Mouse (Mus musculus) hindbrain, embryonic 15.5 days (tissue): Measurements from ENCODE around the gene Cab39l. TPM values are rescaled to one million over a fixed set of nuclear protein-coding genes. Genes with fewer than 3 reads are reported as not detected.
"Not testable (repeated sequence)": the region's sequence is repeated elsewhere in the genome, so short reads cannot be mapped to it uniquely, and the experiment has no call there.

Source experiments
- ATAC-seq: fragments of 200-750 bp; cut with Nextera tagmentation; 2 replicates; pipeline ENCODE4 v1.8.0; 2017; ENCODE audit warnings: low read depth, moderate number of reproducible peaks, moderate TSS enrichment; ENCODE audit not compliant: low FRiP score
- H3K27ac ChIP-seq: fragments of 300-500 bp; sonication (generic); replicated peaks from 2 replicates; pipeline ENCODE4 v1.5.1; 2015; ENCODE audit warnings: mild to moderate bottlenecking, inconsistent platforms
- H3K27me3 ChIP-seq: fragments of 300-500 bp; sonication (generic); 2 replicates; pipeline ENCODE4 v1.6.1; 2015; ENCODE audit warnings: control low read depth, inconsistent platforms
- H3K36me3 ChIP-seq: fragments of 300-500 bp; sonication (generic); 2 replicates; pipeline ENCODE4 v1.6.1; 2015; ENCODE audit warnings: control low read depth, inconsistent platforms
- H3K4me1 ChIP-seq: fragments of 300-500 bp; sonication (generic); replicated peaks from 2 replicates; pipeline ENCODE4 v1.6.1; 2015; ENCODE audit warnings: control low read depth, inconsistent platforms
- H3K4me2 ChIP-seq: fragments of 300-500 bp; sonication (generic); 2 replicates; pipeline ENCODE4 v1.6.1; 2015; ENCODE audit warnings: moderate library complexity, mild to moderate bottlenecking, inconsistent platforms
- H3K4me3 ChIP-seq: fragments of 300-500 bp; sonication (generic); 2 replicates; pipeline ENCODE4 v1.5.1; 2015; ENCODE audit warnings: mild to moderate bottlenecking, inconsistent platforms
- H3K9ac ChIP-seq: fragments of 300-500 bp; sonication (generic); 2 replicates; pipeline ENCODE4 v1.6.1; 2015; ENCODE audit warnings: inconsistent platforms
- H3K9me3 ChIP-seq: fragments of 300-500 bp; sonication (generic); 2 replicates; pipeline ENCODE4 v1.6.1; 2016; ENCODE audit warnings: control low read depth, inconsistent platforms
- WGBS: fragments of 180-500 bp; shearing (Covaris S2); methylation state at CpG from one replicate; pipeline ENCODE4 v1.1.7; 2015; 5-methylcytosine and 5-hydroxymethylcytosine counted together
- polyA plus RNA-seq: library from polyadenylated mRNA; unstranded; fragments of >200 nt; fragmentation: Nextera tagmentation; extraction: Ambion mirVana; gene quantifications from 2 replicates; pipeline ENCODE4 v1.2.1, GENCODE M21; 2015

The Cab39l gene
- polyA plus RNA-seq, 1 experiment from 2014 or later: 28.5 TPM

DNA sequence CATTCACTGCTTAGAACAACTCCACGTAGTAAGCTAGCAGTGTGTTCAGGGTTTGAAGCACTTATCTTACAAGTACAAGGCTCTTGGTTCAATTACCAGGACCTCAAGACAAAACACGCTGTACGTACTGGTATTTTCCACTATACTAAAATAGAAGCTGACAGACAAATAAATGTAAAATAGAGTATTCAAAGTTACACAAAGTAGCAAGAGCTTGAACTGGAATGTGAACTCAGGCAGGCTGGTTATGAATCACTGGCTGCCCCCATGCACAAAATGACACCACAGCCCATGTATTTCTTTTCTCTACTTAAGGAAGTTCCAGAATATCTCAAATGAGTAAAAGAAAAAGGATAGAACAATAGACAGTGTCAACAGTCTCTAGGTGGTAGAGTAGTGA, 154.2 kb downstream of the Cab39l start:
- Histone ChIP-seq H3K9ac (no peak overlapping the region), H3K4me2 (no peak overlapping the region), H3K4me1 (peaks cover 17% of the 10 kb centered on the region), H3K4me3 (no peak overlapping the region), H3K9me3 (no peaks in the 10 kb centered on the region), H3K27ac (no peak overlapping the region), H3K27me3 (no peaks in the 10 kb centered on the region), H3K36me3 (peaks cover 28% of the 10 kb centered on the region)
- no peak for ATAC-seq
- 96% methylated on average over 3 of the region's 3 CpGs for WGBS

- peaks cover 17% of the 10 kb centered on the region for H3K4me1 ChIP-seq
- H3K9ac ChIP-seq: peak within 1 kb of the TSS; percentile 85
- peak within 1 kb of the TSS; percentile 86 for H3K27ac ChIP-seq
- H3K4me3 ChIP-seq: peak within 1 kb of the TSS; percentile 89
- under 1% methylated on average over 47 of the region's 48 CpGs for WGBS
- peak within 1 kb of the TSS; percentile 83 for H3K4me2 ChIP-seq
- H3K36me3 ChIP-seq: peaks cover 9% of the 10 kb centered on the region; the same call in 1 of the 2 replicates
- no peaks in the 10 kb centered on the region for H3K9me3 ChIP-seq
- peak; percentile 95 for ATAC-seq
- no peaks in the 10 kb centered on the region for H3K27me3 ChIP-seq
Observed at GRCm38 (mm10) chr14:59597398-59598259, 156.9 kb downstream of the Cab39l start, which contains the start of gene Cdadc1. TSS of gene Cdadc1 (minus strand) at chr14:59597959.

DNA sequence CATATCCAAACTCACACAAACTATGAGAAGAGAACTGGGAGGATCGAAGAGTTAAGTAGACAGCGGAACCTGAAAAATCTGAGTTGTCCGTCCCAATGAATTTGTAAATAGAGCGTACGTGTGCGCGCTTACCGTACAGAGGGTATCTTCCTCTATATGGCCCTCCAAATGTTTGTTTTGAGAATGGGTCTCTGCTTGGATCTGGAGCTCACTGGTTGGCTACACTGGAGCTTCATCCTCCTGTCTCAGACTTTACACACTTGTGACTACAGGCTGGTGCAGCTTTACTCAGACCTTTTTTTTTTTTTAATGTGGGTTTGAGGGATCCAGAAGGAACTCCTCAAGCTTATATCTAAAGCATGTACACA, 157.5 kb downstream of the Cab39l start:
- ATAC-seq: peak; percentile 60; the same call in 1 of the 2 replicates
- 4% methylated on average over 8 of the region's 8 CpGs for WGBS
- Histone ChIP-seq H3K36me3 (peaks cover 7% of the 10 kb centered on the region; the same call in 1 of the 2 replicates), H3K4me2 (peak overlapping the region; percentile 83), H3K27ac (peak overlapping the region; percentile 86), H3K4me1 (peaks cover 17% of the 10 kb centered on the region), H3K4me3 (peak overlapping the region; percentile 89), H3K9me3 (no peaks in the 10 kb centered on the region), H3K27me3 (no peaks in the 10 kb centered on the region), H3K9ac (peak overlapping the region; percentile 85)

GRCm38 (mm10) chr14:59604002-59604645, 163.4 kb downstream of the Cab39l start:
- Histone ChIP-seq H3K27ac (no peak overlapping the region), H3K4me2 (no peak overlapping the region), H3K9me3 (no peaks in the 10 kb centered on the region), H3K36me3 (no peaks in the 10 kb centered on the region), H3K4me1 (no peaks in the 10 kb centered on the region), H3K9ac (no peak overlapping the region), H3K4me3 (no peak overlapping the region), H3K27me3 (no peaks in the 10 kb centered on the region)
- ATAC-seq: no peak
- WGBS: 70% methylated on average over 5 of the region's 5 CpGs

DNA sequence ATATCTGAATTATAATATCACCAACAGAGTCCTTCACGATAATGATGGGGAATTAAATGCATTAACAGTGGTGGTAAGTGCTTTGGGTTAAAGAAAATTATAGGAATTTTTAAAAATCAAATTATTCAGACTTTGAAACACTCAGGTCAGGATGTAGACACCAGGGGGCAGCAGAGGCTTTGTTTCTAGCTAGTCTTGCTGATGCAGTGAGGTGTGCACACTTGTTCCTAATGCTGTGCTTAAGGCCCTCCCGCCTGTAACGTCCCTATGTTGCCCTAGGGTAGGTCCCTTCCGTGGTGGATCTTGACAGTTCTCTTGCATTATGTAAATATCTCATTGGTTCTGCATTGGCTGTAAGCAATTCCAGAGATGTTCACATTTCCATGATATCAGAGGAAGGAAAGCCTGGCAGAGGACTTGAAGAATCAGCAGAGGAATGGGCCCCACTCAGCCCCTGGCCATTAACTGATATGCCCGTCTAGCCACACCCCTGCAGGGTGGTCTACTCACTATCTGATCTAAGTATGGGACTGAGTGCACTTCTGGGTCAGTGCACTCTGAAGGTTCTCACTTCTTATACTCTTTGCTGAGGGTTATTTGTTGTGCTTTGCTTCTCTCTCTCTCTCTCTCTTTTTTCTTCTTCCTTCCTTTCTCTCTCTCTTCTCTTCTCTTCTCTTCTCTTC, 165.0 kb downstream of the Cab39l start:
- Histone ChIP-seq H3K27ac (no peak overlapping the region), H3K27me3 (no peaks in the 10 kb centered on the region), H3K4me1 (no peaks in the 10 kb centered on the region), H3K4me2 (no peak overlapping the region), H3K36me3 (no peaks in the 10 kb centered on the region), H3K4me3 (no peak overlapping the region), H3K9ac (no peak overlapping the region), H3K9me3 (no peaks in the 10 kb centered on the region)
- 0 out of 2 replicates have a peak, but pooled peaks have one; percentile 69 for ATAC-seq
- WGBS: 21% methylated on average over 5 of the region's 5 CpGs

DNA sequence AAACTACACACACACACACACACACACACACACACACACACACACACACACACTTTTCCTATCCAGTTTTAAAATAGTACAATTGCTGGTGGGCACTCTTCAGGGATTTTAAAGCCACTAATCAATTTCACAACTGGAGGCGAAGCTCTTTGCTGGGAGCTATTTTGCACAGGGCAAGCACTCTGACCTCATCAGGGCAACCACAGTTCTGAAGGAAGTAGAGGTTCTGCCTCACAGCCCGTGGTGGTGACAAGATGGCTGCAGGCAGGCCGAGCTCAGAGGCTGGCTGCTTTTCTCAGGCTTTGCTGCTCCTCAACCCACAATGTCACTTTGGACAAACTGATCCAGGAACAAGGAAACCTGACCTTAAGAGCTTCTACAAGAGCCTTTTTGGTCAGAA, 166.2 kb downstream of the Cab39l start:
- no peaks in the 10 kb centered on the region for H3K27me3 ChIP-seq
- H3K9ac ChIP-seq: no peak overlapping the region
- H3K4me1 ChIP-seq: no peaks in the 10 kb centered on the region
- 60% methylated on average over 3 of the region's 3 CpGs for WGBS
- no peaks in the 10 kb centered on the region for H3K9me3 ChIP-seq
- H3K27ac ChIP-seq: no peak overlapping the region
- H3K4me2 ChIP-seq: no peak overlapping the region
- no peak overlapping the region for H3K4me3 ChIP-seq
- H3K36me3 ChIP-seq: no peaks in the 10 kb centered on the region
- ATAC-seq: no peak

GRCm38 (mm10) chr14:59612920-59613625, 172.3 kb downstream of the Cab39l start:
- no peaks in the 10 kb centered on the region for H3K27me3 ChIP-seq
- H3K4me1 ChIP-seq: no peaks in the 10 kb centered on the region
- H3K4me2 ChIP-seq: no peak overlapping the region
- H3K4me3 ChIP-seq: no peak overlapping the region
- no peaks in the 10 kb centered on the region for H3K9me3 ChIP-seq
- H3K9ac ChIP-seq: no peak overlapping the region
- H3K36me3 ChIP-seq: no peaks in the 10 kb centered on the region
- no peak for ATAC-seq
- H3K27ac ChIP-seq: no peak overlapping the region
- WGBS: 55% methylated on average over 14 of the region's 14 CpGs

DNA sequence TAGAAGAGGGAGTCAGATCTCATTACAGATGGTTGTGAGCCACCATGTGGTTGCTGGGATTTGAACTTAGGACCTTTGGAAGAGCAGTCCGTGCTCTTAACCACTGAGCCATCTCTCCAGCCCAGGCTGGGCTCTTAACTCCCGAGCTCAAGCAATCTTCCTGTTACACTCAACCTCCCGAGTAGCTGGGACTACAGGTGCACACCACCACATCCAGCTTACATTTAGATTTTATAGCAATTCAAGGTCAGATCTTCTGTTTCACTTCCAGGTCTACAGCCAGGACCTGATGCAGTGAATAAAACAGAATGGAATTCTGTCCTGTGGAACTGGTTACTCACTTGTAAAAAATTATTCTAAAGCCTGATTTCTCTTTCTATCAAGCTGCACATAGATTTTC, 173.4 kb downstream of the Cab39l start:
- not testable (repeated sequence) for ATAC-seq, H3K4me2 ChIP-seq, H3K9me3 ChIP-seq, H3K9ac ChIP-seq, H3K27ac ChIP-seq, H3K4me3 ChIP-seq, H3K4me1 ChIP-seq, H3K27me3 ChIP-seq, H3K36me3 ChIP-seq
- WGBS: 84% methylated on average over 3 of the region's 3 CpGs

GRCm38 (mm10) chr14:59616802-59617201, 176.0 kb downstream of the Cab39l start:
- Histone ChIP-seq H3K4me2 (no peak overlapping the region), H3K27ac (no peak overlapping the region), H3K4me1 (no peaks in the 10 kb centered on the region), H3K4me3 (no peak overlapping the region), H3K9ac (no peak overlapping the region), H3K9me3 (no peaks in the 10 kb centered on the region), H3K27me3 (no peaks in the 10 kb centered on the region; the same call in 1 of the 2 replicates), H3K36me3 (no peaks in the 10 kb centered on the region)
- ATAC-seq: no peak
- WGBS: 79% methylated on average over 7 of the region's 7 CpGs

- no peak overlapping the region for H3K9ac ChIP-seq
- H3K4me1 ChIP-seq: peaks cover 25% of the 10 kb centered on the region
- H3K4me2 ChIP-seq: no peak overlapping the region
- H3K27me3 ChIP-seq: peaks cover 7% of the 10 kb centered on the region
- WGBS: 42% methylated on average over 9 of the region's 9 CpGs
- H3K9me3 ChIP-seq: no peaks in the 10 kb centered on the region
- H3K36me3 ChIP-seq: no peaks in the 10 kb centered on the region
- no peak overlapping the region for H3K4me3 ChIP-seq
- no peak for ATAC-seq
- H3K27ac ChIP-seq: no peak overlapping the region
Observed at GRCm38 (mm10) chr14:59624326-59624885, 183.6 kb downstream of the Cab39l start.

DNA sequence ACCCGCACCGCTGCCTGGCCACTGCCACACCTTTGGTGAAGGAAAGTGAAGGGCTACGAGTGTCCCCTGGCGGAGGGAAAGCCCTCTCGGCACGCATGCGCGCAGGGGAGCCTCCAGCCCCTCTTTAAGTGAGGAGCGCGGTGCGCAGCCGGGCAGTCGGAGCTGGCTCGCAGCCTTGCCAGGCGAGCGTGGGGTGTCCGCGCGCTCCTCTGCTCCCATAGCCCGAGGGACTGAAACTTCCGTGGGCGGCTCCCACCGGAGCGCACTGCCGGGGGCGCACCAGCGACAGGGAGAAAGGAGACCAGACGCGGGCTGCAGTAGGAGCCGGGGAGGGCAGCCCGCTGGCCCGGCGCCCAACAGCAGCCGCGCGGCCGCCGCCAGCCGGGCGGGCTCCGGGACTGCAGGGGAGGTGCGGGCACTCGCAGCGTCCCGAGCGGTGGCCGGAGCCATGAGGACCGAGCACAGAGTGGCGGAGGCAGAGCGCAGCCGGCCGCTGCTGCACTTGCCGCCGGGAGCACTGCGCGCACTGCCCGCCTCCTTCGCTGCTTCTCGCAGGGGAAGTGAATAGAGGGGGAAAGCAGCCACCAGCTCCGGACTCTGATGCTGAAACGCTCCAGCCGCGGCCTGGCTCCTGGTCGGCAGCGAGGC, 184.5 kb downstream of the Cab39l start, which contains the start of gene Shisa2:
Gene Shisa2 (plus strand): TSS at position 151 of the 648 bp plus-strand sequence.
- Histone ChIP-seq H3K4me2 (peak within 1 kb of the TSS; percentile 81), H3K9ac (peak within 1 kb of the TSS; percentile 55), H3K27me3 (peaks cover 7% of the 10 kb centered on the region), H3K4me1 (peaks cover 25% of the 10 kb centered on the region), H3K4me3 (peak within 1 kb of the TSS; percentile 62), H3K36me3 (no peaks in the 10 kb centered on the region), H3K27ac (peak within 1 kb of the TSS; percentile 70), H3K9me3 (no peaks in the 10 kb centered on the region)
- WGBS: under 1% methylated on average over 53 of the region's 65 CpGs
- ATAC-seq: peak; percentile 92
